Mouse (Mus musculus) brain, embryonic 14.5 days (tissue): ENCODE results near the gene Ppp1r13b.

Experiments used
- CTCF ChIP-seq: fragments of 200-500 bp; IDR thresholded peaks from 2 replicates; pipeline ENCODE4 v1.5.1; 2012; ENCODE audit warnings: inconsistent platforms, mild to moderate bottlenecking, moderate library complexity, borderline replicate concordance; ENCODE audit not compliant: insufficient read depth, insufficient read length; ENCODE audit errors: extremely low read depth
- POLR2A ChIP-seq: fragments of 200-500 bp; IDR thresholded peaks from 2 replicates; pipeline ENCODE4 v1.6.1; 2012; ENCODE audit warnings: mild to moderate bottlenecking, inconsistent platforms, borderline replicate concordance; ENCODE audit not compliant: poor library complexity, insufficient read depth, insufficient read length, severe bottlenecking; ENCODE audit errors: extremely low read depth

- no peak for TF ChIP-seq CTCF
- TF ChIP-seq POLR2A, result no peak
These were observed 8.8 kb upstream of the Ppp1r13b start for GRCm38 (mm10) chr12:111916514-111917217.
